Mouse (Mus musculus) stomach, embryonic 14.5 days (tissue): ENCODE measurements around the gene Nfkbiz. TPM values are rescaled to one million over a fixed set of nuclear protein-coding genes. Genes with fewer than 3 reads are reported as not detected.

Experiments
- ATAC-seq: fragments of 200-750 bp; cut with Nextera tagmentation; 2 replicates; pipeline ENCODE4 v1.8.0; 2017; ENCODE audit warnings: low read depth, moderate TSS enrichment; ENCODE audit not compliant: insufficient number of reproducible peaks, insufficient read depth, low FRiP score
- H3K27ac ChIP-seq: fragments of 300-500 bp; sonication (generic); 2 replicates; pipeline ENCODE4 v1.5.1; 2014; ENCODE audit warnings: mild to moderate bottlenecking, low read length, moderate library complexity, mixed read lengths
- H3K27me3 ChIP-seq: fragments of 300-500 bp; sonication (generic); 2 replicates; pipeline ENCODE4 v1.6.1; 2014; ENCODE audit warnings: low read length, control low read depth, mixed read lengths; ENCODE audit not compliant: control insufficient read depth, insufficient read depth
- H3K36me3 ChIP-seq: fragments of 300-500 bp; sonication (generic); 2 replicates; pipeline ENCODE4 v1.6.1; 2014; ENCODE audit warnings: mild to moderate bottlenecking, control low read depth, low read length, moderate library complexity, mixed read lengths; ENCODE audit not compliant: control insufficient read depth, insufficient read depth
- H3K4me1 ChIP-seq: fragments of 300-500 bp; sonication (generic); 2 replicates; pipeline ENCODE4 v1.6.1; 2014; ENCODE audit warnings: low read length, control low read depth, mixed read lengths; ENCODE audit not compliant: control insufficient read depth, insufficient read depth
- H3K4me2 ChIP-seq: fragments of 300-500 bp; sonication (generic); replicated peaks from 2 replicates; pipeline ENCODE4 v1.6.1; 2014; ENCODE audit warnings: low read depth, low read length, control low read depth
- H3K4me3 ChIP-seq: fragments of 300-500 bp; sonication (generic); 2 replicates; pipeline ENCODE4 v1.5.1; 2014; ENCODE audit warnings: low read depth, low read length, control low read depth
- H3K9ac ChIP-seq: fragments of 300-500 bp; sonication (generic); replicated peaks from 2 replicates; pipeline ENCODE4 v1.6.1; 2014; ENCODE audit warnings: low read depth, mild to moderate bottlenecking, control low read depth, low read length, moderate library complexity, mixed read lengths
- H3K9me3 ChIP-seq: fragments of 300-500 bp; sonication (generic); 2 replicates; pipeline ENCODE4 v1.6.1; 2016; ENCODE audit warnings: low read depth, low read length, control low read depth; ENCODE audit not compliant: control insufficient read depth
- WGBS: fragments of 180-500 bp; shearing (Covaris S2); extraction: QIAGEN DNeasy Blood & Tissue Kit; methylation state at CpG from one replicate; pipeline ENCODE4 v1.1.7; 2014; 5-methylcytosine and 5-hydroxymethylcytosine counted together
- polyA plus RNA-seq: library from polyadenylated mRNA; unstranded; fragments of >200 nt; fragmentation: Nextera tagmentation; extraction: Ambion mirVana; gene quantifications from 2 replicates; pipeline ENCODE4 v1.2.1, GENCODE M21; 2014

The Nfkbiz gene
- polyA plus RNA-seq, 1 experiment from 2014 or later, result 6.4 TPM

DNA sequence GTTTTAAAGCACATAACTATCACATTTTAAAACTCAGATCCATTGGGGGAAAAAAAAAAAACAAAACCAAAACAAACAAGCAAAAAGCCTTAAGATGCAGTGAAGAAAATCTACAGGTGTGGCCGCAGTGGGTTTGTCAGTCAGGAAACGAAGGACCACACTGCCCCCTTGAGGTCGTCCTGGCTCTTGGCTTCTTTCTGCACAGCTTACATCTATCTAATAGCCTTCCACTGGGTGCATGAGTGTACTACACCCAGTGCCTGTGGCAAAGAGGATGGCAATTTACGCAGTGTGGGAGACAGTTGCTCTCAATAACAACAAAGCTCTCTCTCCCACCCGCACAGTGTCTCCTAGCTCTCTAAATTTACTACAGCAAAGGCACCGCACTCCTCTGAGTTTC lies 19.8 kb upstream of the Nfkbiz start:
- H3K9me3 ChIP-seq, result no peaks in the 10 kb centered on the region
- H3K4me1 ChIP-seq, result no peaks in the 10 kb centered on the region
- 65% methylated on average over 6 of the region's 6 CpGs for WGBS
- no peak overlapping the region for H3K4me2 ChIP-seq
- H3K9ac ChIP-seq, result no peak overlapping the region
- no peak for ATAC-seq
- H3K36me3 ChIP-seq, result no peaks in the 10 kb centered on the region
- H3K27ac ChIP-seq, result no peak overlapping the region
- H3K4me3 ChIP-seq, result no peak overlapping the region
- H3K27me3 ChIP-seq, result no peaks in the 10 kb centered on the region

DNA sequence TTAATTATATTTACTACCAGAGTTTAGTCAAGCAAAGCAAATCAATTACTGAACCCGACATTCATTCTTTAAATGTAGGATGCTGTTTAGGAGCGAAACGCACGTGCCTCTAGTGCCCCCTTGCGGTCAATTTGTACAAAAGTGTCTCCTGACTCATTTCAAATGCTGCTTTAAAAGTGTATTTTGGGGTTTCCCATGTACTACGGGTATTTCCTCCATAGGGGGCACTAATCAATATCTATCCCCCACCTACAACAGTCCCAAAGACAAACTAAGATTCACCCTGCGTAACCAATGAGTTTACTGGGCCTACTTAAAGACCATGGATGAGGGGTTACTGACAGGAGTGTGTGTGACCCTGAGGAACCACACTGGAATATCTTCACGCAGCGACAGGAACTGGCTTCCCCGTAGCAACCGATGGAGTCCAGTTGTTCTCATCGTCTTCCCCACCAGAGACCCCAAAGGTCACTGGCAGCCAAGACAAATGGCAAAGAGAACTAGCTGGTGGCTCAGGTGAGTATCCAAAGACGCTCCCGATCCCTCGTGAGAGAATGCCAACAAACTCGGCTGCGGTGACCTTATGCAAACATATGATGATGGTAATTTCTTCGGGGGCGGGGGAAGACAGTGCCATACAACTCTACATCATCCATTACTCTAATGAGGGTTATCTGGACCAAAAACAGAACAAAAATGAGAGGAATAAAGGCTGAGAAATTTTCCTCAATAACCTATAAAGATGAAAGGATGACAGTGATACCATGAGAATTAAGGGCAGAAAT lies 14.4 kb upstream of the Nfkbiz start:
- WGBS, result 52% methylated on average over 19 of the region's 19 CpGs
- Histone ChIP-seq H3K9me3 (no peaks in the 10 kb centered on the region), H3K4me3 (no peak overlapping the region), H3K36me3 (no peaks in the 10 kb centered on the region), H3K27me3 (no peaks in the 10 kb centered on the region), H3K4me2 (no peak overlapping the region), H3K9ac (no peak overlapping the region), H3K27ac (no peak overlapping the region), H3K4me1 (no peaks in the 10 kb centered on the region)
- ATAC-seq, result no peak

DNA sequence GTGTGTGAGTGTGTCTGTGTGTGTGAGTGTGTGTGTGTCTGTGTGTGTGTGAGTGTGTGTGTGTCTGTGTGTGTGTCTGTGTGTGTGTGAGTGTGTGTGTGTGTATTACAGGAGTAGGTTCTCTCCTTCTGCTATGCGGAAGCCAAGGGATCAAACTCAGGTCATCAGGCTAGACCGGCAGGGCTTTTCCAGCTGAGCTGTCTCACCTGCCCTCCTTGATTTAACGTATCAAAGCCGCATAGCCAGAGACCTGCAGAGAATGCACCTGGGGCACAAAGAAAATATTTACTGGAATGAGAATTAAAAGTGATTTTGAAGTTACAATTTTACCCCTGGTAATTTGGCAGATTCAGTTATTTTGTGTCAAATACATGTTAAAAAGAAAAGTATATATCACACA lies 13.8 kb upstream of the Nfkbiz start:
- 41% methylated on average over 4 of the region's 4 CpGs for WGBS
- H3K36me3 ChIP-seq, result no peaks in the 10 kb centered on the region
- H3K9ac ChIP-seq, result no peak overlapping the region
- H3K4me3 ChIP-seq, result no peak overlapping the region
- H3K9me3 ChIP-seq, result no peaks in the 10 kb centered on the region
- no peak overlapping the region for H3K27ac ChIP-seq
- no peaks in the 10 kb centered on the region for H3K27me3 ChIP-seq
- ATAC-seq, result no peak
- H3K4me1 ChIP-seq, result no peaks in the 10 kb centered on the region
- H3K4me2 ChIP-seq, result no peak overlapping the region

DNA sequence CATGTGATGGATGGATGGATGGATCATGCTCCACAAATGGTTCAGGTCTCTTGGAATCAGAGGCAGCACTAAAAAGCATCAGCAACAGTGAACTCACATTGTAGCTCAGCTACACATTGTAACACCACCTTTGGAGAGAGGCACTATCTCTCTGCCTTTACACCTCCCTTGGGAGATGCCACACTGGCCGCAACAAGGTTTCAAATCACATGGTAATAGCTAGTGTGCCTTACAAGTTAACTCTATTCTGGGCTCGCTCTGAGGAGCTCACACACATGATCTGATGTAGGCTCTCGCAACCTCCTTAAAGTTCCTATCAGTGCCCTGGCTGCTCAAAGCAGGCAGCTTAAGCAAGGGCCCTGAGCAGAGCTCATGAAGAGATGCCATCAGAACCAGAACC lies 11.8 kb upstream of the Nfkbiz start:
- no peak for ATAC-seq
- Histone ChIP-seq H3K9ac (no peak overlapping the region), H3K4me1 (no peaks in the 10 kb centered on the region), H3K27ac (no peak overlapping the region), H3K4me2 (no peak overlapping the region), H3K36me3 (no peaks in the 10 kb centered on the region), H3K27me3 (no peaks in the 10 kb centered on the region), H3K9me3 (no peaks in the 10 kb centered on the region), H3K4me3 (no peak overlapping the region)
- 96% methylated on average over 3 of the region's 3 CpGs for WGBS

DNA sequence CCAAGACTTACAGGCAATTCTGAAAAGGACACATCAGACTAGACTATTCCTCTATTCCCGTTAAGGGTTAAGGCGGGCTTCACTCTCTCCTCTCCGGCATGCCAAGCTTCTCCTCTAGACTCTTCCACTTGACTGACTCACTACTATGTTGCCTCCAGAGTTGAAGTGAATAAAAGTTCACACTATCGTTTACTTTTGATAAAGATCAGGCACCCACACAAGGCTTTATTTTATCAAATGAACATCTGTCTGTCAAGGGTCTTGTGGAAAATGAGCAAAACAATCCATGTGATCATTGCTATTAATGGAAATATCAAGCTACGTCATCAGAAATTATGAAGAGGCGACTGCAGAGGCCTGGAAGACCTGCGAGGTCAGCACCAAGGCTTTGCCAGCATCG lies 9.0 kb upstream of the Nfkbiz start:
- 81% methylated on average over 8 of the region's 8 CpGs for WGBS
- no peak for ATAC-seq

DNA sequence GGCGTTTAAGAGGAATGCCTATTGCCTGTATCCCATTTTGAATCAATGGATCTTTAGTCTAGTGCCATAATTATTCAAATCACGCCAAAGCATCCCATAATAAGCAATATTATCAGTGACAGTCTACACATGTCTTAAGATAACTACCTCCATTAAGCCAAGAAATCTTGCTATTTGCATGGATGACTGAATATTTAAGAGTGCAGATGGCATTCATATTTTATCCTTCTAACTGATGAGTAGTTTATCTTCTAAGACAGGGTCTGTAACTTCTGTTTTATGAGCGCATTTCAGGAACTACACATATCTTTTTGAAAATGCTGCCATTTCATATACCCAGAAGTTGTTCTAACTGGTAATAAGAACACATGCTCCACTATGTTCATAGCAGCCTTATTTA lies 6.1 kb upstream of the Nfkbiz start:
- Histone ChIP-seq H3K4me3 (no peak overlapping the region), H3K9me3 (no peaks in the 10 kb centered on the region), H3K4me1 (no peaks in the 10 kb centered on the region), H3K4me2 (no peak overlapping the region), H3K36me3 (no peaks in the 10 kb centered on the region), H3K9ac (no peak overlapping the region), H3K27ac (no peak overlapping the region), H3K27me3 (no peaks in the 10 kb centered on the region)
- WGBS, result 95% methylated on average over 3 of the region's 3 CpGs
- ATAC-seq, result no peak

More for the DNA sequence above, 9.0 kb upstream of the Nfkbiz start:
- no peaks in the 10 kb centered on the region for H3K4me1 ChIP-seq
- no peaks in the 10 kb centered on the region for H3K36me3 ChIP-seq
- H3K4me3 ChIP-seq, result no peak overlapping the region
- H3K27me3 ChIP-seq, result no peaks in the 10 kb centered on the region
- H3K9ac ChIP-seq, result no peak overlapping the region
- H3K27ac ChIP-seq, result no peak overlapping the region
- no peaks in the 10 kb centered on the region for H3K9me3 ChIP-seq
- H3K4me2 ChIP-seq, result no peak overlapping the region

DNA sequence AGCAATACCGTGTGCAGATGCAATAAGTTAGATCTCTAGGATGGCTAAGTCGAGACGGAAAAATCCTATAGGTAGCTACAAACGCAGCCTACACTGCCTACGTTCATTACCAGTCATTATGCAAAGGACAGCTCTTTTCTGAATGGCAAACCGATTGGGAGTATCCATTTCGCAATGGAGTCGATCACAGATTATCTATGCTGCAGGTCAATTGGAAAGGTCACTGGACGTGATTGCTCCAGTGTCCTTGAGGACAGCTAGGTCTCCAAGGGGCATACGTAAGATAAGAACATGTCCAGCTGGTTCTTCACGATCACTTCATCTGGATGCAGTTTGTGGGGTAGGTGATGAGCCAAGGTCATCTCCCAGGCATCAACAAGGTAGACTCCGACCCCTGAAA lies 5.2 kb upstream of the Nfkbiz start:
- H3K27ac ChIP-seq, result no peak overlapping the region
- H3K27me3 ChIP-seq, result no peaks in the 10 kb centered on the region
- H3K36me3 ChIP-seq, result no peaks in the 10 kb centered on the region
- H3K4me3 ChIP-seq, result no peak overlapping the region
- no peaks in the 10 kb centered on the region for H3K4me1 ChIP-seq
- 95% methylated on average over 12 of the region's 12 CpGs for WGBS
- no peaks in the 10 kb centered on the region for H3K9me3 ChIP-seq
- H3K9ac ChIP-seq, result no peak overlapping the region
- no peak overlapping the region for H3K4me2 ChIP-seq
- ATAC-seq, result no peak

DNA sequence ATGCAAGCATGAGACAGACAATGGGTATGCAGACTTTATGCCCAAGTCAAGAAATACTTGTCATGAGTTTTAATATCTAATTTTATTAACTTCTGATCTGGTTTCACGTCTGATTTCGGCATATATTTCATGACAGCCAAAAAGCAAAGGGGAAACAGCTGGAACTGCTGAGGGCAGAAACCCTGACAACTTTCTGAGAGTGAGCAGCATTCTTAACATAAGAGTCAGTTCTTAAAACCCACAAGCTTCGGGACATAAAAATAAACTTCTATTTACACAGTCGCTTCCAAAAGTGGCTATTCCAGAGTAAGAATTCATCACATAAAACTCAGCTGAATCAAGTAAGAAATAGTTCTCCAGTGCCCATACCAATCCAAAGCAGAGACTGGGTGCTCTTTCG lies 4.4 kb upstream of the Nfkbiz start:
- no peak overlapping the region for H3K9ac ChIP-seq
- no peak for ATAC-seq
- H3K4me3 ChIP-seq, result no peak overlapping the region
- no peaks in the 10 kb centered on the region for H3K27me3 ChIP-seq
- H3K27ac ChIP-seq, result no peak overlapping the region
- no peaks in the 10 kb centered on the region for H3K9me3 ChIP-seq
- no peak overlapping the region for H3K4me2 ChIP-seq
- 81% methylated on average over 5 of the region's 5 CpGs for WGBS
- H3K36me3 ChIP-seq, result no peaks in the 10 kb centered on the region
- H3K4me1 ChIP-seq, result no peaks in the 10 kb centered on the region

DNA sequence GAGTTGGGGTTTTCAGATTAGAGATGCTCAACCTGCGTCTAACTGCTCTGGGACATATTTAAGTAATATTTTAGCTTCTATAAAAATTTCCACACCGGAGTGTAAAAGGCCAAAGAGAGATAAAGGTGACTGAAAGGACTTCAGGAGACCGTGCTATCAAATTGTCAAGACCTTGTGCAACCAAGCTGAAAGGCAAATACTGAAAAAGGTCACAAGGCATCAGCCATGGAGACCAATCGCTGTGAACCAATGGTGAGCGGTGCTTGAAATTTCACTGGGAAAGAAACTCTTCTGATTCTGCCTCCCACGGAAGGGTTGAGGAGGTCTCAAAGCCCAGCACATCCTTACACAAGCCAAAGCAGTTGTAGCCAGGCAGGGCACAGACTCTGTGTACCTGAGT lies 2.8 kb upstream of the Nfkbiz start:
- no peaks in the 10 kb centered on the region for H3K27me3 ChIP-seq
- H3K4me2 ChIP-seq, result no peak overlapping the region
- no peak overlapping the region for H3K9ac ChIP-seq
- ATAC-seq, result no peak
- no peak overlapping the region for H3K27ac ChIP-seq
- H3K36me3 ChIP-seq, result no peaks in the 10 kb centered on the region
- no peaks in the 10 kb centered on the region for H3K9me3 ChIP-seq
- 89% methylated on average over 6 of the region's 6 CpGs for WGBS
- H3K4me3 ChIP-seq, result no peak overlapping the region
- no peaks in the 10 kb centered on the region for H3K4me1 ChIP-seq
